Mouse (Mus musculus): ENCODE results near the gene Bpi.
A peak's percentile ranks its signal among the peaks of the same experiment; 100 is the strongest.

Bpi gene

DNA sequence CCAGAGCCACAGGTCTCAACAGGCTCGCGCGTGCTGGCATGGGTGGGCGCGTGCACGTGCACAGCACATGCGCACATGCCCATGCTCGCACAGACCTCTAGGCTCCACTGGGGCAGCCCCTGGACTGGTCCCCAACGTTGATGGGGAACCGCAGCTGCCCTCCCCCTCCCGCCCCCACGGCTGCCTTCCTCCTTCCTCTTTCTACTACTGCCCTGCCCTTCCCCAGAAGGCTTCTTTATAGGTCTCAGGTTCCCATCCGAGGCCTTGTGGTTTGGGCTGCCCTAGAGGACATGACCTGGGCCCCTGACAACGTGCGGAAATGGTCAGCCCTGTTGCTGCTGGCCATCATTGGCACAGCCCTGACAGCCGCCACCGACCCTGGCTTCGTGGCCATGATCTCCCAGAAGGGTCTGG is at the start of gene Bpi:
Gene Bpi, plus strand, starts transcription at position 90 of the 414 bp plus-strand sequence.
- no peak for DNase-seq (ENCODE audit: low read depth, low spot score)

DNA sequence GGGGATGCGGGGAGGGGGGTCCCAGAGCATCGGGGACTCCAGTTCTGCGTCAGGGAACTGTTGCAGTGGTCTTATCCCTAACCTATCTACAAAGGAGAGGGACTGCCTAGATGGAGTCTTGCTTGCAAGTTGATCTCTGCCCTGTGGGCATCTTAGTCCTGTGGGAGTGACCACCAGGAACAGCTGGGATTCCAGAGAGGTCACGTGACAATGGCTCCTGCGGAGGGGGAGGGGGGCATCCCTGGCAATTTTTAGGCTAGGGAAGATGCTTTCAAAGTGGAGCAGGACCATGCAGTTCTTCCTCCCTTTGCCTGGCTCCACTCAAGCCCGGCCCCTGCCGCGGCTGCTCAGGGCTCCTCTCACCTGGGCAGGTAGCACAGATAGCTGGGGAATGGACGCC is 48.1 kb upstream of the Bpi start:
- no peak for DNase-seq (ENCODE audit: low read depth, low spot score)

DNA sequence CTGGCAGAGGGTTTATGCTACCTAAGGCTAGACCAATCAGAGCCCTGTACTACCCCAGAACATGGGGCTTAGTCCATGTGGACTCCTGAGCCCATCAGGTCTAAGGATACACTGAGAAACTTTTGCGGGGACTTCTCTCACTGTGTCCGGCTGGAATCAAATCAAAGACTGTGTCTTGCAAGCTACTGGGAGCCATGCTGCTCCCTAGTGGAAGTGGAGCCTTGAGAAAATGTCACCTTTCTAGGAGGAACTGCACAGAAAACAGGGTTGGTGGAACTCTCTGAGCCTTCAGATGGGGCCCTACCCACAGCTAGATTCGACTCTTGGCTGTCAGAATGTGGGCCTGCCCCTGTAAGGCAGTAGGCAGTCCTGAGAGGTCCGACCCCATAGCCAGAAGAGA is 47.4 kb upstream of the Bpi start:
- DNase-seq (ENCODE audit: low read depth, low spot score): peak; percentile 75

DNA sequence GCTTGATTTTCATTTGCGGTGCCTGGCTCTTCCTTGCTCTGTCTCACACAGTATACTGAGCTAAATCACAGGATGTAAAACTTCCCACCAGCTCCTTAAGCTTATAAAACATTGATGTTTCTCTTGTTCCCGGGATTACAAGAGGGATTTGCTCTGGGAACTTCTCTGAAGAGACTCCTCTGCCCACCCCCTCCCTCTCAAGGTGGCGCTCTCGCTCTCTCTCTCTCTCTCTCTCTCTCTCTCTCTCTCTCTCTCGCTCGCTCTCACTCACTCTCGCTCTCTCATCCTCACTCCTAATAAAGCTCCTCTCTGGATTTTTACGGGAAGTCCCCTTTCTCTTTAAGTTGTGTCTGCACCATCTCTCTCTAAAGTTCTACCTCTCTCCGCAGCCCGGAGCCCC is 46.9 kb upstream of the Bpi start:
- DNase-seq (ENCODE audit: low read depth, low spot score): no peak

DNA sequence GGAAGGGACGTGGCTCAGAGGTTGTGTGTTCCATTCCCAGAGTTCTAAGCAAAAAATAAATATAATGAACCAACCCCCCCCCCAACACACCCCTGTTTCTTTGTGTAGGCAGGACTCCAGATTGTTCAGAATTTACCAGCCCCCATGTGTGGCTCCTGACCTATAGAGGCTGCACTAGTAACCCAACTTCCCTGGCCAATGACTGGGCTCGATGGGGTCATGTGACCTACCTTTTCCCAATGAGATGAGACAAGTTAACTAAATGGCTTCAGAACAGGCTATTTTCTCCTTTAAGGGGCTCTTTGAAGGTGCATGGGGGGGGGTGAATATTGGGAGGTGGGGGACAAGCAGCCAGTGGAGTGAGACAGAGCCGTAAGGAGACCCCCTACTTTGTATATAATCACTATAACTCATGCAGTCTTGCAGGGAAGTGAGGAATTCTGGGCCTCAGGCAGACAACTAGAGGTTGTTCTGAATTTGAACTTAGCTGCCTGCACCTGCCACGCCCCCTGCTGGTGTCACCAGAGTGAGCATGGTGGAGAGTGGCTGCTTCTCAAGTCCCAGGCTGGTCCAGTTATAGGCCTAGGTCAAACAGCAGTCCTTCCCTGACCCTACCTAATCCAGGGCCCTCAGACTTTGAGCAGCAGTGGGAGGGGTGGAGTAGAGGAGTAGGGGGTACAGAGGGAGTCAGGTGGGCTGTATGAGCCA is 46.0 kb upstream of the Bpi start:
- no peak for DNase-seq (ENCODE audit: low read depth, low spot score)

DNA sequence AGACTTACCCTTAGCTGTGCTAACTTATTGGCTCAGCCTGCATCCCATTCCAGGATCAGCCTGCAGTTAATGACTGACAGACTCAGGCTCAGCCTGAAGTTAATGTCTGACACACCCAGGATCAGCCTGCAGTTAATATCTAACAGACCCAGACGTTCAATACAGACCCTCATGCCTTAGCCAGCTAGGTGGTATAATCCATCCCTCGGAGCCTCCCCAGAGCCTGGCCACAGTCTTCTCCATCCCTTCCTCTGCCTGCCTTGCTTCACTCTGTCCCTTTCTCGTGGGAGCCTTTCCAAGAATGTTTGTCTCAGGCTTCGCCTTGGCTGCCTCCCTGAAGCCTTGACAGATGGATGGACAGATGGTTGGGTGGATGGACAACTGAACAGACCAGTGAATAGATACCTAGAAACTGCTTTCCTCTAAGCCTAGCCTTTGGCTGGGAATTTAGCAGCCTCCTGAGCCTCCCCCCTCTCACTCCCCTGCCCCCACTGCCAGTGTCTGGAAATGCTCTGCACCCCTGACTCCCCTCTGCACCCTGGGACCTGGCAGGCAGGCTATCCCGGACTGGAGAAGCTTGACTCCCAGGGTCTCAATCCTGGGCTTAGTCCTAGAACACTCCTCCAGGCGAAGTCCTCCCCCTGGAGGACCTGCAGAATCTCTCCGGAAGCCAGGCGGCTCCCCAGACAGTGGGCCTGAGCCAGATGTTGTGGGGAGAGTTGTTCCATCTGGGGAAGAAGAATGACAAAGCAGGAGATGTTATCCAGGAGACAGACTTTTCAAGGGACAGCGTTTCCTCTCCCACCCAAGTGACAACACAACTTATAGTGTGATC is 42.4 kb upstream of the Bpi start:
- DNase-seq (ENCODE audit: low read depth, low spot score): no peak

DNA sequence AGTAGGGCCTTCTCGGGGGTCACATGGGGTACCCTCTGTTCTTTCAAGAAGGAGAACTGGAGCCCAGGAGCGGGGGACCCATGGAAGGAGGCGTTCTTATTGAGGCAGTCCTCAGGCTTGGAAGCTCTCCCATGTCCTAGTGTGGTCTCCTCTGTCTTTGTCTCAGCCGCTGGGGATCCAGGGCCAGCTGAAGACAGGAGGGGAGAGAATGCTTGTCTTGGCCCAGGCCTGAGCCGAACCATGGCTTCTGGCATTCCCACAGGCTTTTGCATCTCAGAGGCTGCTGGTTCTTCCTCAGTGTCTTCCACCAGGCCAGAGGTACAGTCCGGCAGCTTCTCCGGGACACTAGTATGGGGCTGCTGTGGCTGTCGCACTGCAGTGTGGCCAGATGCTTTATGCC is 41.4 kb upstream of the Bpi start:
- DNase-seq (ENCODE audit: low read depth, low spot score): no peak

DNA sequence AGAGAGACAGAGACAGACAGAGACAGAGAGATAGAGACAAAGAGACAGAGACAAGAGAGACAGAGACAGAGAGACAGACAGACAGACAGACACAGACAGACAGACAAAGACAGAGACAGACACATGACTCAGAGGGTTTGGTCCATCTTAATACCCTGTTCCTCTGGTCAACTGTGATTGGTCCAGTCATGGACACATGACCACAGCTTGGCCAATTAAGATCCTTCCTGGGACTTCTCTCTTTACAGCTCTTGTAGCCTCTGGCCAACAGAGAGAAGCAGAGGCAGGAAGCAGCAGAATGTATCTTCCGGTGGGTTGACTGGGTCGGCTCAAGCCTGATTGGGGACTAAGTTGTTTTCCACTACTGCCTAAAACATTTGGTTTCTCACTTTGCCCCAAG is 38.3 kb upstream of the Bpi start:
- no peak for DNase-seq (ENCODE audit: low read depth, low spot score)

DNA sequence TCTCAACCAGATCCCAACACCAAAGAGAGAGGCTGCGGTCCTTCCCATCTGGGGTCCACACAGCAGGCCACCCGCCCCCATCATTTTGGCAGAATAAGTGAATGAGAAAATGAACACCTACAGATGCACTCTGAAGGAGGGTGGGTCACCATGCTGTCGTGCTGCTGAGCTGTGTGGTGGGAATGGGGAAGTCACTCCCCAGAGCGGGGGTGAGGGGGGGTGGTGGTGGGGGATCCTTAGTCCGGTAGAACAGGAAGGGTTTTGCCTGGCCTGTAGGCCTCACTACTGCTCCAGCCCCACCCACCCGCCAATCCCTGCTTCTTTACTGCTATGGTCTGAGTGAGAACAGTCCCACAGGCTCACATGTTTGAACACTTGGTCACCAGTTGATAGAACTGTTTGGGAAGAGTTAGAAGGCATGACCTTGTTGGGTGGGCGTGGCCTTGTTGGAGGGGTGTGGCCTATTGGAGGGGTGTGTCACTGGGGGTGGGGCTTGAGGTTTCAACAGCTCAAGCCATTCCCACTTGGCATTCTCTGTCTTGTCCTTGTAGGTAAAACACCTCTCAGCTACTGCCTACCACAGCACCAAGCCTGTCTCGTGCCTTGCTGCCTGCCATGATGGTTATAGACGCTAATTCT is 36.3 kb upstream of the Bpi start:
- DNase-seq (ENCODE audit: low read depth, low spot score): no peak

DNA sequence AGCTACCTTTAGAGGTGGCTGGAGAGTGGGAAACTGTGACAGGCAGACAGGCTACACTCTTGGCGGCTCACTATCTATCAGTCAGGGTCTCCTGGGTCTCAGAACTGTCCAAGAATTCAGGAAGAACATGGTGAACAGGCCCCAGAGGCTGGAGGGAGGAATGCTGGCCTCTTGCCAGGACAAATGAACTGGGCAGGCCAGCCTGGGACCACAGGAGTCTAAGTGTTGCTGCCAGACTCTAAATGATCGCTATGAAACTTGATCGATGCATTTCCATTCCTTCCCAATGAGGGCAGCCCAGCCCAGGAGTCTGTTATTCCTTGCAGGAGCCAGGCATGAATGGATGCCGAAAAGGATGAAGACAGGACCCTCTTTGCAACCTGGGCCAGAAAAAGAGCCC is 35.2 kb upstream of the Bpi start:
- no peak for DNase-seq (ENCODE audit: low read depth, low spot score)

DNA sequence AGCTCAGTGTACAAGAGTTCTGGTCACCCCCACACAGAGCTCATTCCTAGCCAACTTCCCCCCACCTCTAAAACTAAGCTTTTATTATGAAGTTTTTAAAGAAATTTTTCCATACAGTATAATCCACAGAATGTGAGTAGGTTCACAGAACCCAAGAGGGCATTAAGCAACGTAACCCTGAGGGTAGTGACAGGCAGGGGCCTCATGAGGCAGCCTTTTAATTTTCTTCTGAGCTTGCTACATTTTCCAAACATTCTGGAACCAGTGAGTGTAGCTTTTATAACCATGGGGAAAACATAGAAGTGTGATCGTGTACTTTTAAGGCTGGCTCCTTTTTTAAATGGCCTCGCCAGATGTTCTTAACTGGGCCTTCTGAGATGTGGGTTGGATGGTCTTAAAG is 34.4 kb upstream of the Bpi start:
- DNase-seq (ENCODE audit: low read depth, low spot score): no peak

DNA sequence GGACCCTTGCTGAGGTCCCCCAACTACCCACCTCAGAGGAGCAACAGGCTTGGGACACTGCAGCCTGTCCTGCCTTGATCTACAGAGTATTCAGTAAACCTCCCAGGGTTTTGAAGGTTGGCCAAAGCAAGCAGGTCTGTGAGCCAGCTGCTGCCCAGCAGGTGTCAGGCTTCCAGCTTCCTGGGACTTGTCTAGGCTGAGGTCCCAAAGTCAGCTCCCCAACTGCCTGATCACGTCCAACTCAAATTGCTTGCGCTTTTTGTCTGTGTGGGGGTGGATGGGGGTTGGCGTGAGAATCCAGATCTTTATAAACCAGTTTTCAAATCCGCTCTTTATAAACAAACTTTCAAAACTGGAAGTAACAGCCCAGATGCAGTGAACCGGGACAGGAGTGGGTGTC is 32.6 kb upstream of the Bpi start:
- DNase-seq (ENCODE audit: low read depth, low spot score): peak; percentile 42

DNA sequence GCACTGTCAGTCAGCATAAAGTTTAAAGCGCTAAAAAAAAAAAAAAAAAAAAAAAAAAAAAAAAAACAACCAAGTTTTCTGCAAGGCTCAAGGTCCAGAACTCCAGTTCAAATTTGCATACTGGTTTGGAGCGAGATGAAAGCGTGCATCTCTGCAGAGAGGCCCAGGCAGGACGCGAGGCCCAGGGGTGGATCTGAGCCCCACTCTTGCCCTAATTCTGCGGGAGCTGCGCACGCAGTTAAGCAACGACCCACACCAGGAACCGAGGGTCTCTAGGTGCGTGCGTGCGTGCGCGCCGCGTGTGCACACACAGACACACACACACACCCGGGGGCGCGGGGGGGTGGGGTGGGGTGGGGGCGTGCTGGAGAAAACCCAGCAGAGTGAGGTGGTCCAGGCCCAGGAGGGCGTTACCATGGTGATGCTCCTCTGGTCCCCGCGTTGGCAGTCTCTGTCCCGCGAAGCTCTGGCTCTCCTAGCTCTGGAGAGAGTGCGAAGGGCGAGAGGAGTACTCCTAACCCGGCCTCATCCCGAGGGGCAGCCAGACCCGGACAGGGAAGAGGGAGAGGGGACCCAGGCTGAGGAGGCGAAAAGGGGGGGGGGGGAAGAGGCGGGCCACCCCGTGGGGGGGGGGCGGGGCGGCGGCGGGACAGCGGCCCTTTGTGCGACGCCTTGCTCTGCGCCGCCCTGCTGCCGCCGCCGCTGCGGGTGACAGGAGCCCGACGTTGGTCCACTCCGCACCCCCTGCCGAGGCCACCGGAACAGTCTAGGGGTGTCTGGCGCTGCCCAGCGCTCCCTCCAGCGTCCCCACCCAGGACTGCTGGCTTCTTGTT is 29.0 kb upstream of the Bpi start, which contains the start of gene D630003M21Rik:
Gene D630003M21Rik, minus strand, starts transcription at position 553 of the 833 bp plus-strand sequence.
- no peak for DNase-seq (ENCODE audit: low read depth, low spot score)

DNA sequence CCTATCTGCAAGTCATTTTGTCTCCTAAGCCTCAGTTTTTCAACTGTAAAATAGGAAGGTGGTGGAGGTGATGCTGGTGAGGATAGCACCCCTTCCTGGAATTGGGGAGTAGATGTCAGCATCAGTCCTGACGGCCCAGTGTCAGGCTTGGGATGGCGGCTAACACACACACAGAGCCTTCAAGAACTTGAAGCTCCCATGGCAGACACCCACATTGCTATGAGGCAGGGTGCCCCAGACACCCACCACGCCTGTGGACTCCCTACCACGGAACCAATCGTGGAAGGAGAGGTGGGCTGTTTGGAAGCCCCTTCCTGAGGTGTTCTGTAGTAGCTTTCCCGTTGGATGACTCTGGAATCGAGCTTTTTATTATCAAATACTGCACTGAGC is 28.4 kb upstream of the Bpi start:
- no peak for DNase-seq (ENCODE audit: low read depth, low spot score)

DNA sequence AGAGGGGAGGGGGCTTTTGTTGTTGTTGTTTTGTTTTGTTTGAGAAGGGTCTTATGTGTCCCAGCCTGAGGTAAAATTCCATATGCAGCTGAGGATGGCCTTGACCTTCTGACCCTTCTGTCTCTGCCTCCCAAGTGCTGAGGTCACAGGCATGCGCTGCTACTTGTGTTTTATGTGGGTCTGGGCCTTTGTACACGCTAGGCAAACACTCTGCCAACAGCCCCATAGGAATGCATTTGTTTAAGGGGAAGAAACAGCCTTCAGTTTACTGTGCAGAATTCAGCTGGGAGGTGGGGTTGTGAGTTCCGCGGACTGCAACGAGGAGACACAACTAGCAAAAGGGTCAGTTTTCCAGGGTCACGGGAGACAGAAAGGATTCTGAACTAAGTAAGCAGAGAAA is 27.3 kb upstream of the Bpi start:
- no peak for DNase-seq (ENCODE audit: low read depth, low spot score)

DNA sequence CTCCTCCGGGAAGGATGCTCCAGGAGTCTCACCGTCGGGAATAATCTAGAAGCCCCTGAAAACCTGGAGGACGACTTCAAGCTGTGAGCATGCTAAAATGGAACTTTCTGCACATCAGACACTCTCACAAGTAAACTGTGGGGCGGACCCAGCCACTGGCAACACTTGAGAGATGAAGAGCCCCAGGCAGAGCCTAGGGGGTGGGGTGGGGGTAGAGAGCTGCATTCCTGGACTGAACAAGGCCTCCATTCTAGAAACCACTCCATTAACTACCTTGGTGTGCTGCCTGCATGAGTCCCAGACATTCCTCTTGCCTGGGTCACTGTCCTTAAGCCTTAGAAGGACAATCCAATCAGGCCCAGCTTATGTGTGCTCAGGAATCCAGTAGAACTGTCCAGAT is 26.8 kb upstream of the Bpi start:
- DNase-seq (ENCODE audit: low read depth, low spot score): peak; percentile 34

DNA sequence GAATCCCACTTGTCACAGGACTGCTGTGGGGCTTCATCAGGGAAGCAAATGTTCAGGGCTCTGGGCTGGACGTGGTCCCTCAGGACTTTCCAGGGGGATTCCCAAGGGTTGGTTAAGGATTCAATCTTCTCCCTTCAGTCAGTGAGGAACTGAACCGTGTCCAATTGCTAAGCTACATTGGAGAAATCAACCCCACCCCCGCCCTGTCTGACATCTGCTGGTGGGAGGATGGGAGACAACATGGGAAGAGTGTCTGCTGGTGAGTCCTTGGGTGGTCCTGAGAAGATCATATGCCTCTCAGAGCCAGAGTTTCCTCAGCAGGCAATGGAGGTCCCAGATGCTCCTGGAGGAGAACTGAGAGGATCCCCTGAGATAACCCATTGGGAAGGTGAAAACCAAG is 25.5 kb upstream of the Bpi start:
- DNase-seq (ENCODE audit: low read depth, low spot score): peak; percentile 52

DNA sequence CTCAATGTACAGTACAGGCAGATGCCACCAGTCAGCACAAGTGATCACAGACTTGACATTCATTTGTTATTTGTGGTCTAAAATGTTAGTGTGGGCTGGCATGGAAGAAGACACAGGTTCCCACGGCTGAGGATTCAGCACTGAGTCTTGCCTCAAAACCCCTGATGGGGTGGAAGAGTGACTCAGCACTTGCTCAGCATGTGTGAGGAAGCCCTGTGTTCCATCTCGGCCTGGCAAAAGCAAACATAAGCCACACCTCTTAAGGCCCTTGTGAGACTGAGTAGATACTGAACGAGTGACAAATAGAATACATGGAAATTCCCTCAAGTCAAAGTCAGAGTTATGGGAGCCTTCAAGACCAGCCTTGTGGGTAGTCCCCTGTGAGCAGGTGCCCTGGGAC is 24.8 kb upstream of the Bpi start:
- DNase-seq (ENCODE audit: low read depth, low spot score): peak; percentile 87

DNA sequence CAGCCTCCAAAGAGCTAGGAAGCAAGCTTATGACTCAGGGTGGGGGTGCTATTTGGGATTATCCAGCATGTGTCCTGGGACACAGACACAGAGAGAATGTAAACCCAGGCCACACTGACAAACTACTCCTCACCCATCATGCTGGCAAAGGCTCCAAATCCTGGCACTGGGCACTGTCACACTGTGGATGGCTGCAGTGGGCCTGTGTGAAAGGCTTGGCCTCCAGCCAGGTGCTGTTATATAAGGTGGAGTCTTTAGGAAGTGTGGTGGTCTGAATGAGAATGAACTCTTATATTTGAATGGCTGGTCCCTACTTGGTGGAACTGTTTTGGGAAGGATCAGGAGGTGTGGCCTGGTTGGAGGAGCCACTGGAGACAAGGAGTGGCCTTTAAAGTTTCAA is 21.2 kb upstream of the Bpi start:
- peak; percentile 41 for DNase-seq (ENCODE audit: low read depth, low spot score)

DNA sequence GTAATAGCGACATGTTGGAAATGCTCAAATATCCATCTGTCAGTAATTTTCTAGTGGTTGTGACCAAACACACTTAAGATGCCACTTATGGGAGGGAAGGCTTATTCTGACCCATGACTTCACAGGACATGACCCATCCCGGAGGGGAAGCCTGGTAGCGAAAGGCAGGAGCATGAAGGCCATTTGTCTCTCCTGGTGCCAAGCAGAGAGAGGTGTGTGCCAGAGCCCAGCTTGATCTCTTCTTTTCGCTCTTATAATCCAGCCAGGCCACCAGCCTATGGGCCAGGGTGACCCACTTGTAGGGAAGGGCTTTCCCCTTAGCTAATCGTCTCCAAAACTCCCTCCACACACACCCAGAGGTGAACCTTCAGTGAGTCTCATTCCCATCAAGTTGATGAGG is 19.8 kb upstream of the Bpi start:
- DNase-seq (ENCODE audit: low read depth, low spot score): no peak

DNA sequence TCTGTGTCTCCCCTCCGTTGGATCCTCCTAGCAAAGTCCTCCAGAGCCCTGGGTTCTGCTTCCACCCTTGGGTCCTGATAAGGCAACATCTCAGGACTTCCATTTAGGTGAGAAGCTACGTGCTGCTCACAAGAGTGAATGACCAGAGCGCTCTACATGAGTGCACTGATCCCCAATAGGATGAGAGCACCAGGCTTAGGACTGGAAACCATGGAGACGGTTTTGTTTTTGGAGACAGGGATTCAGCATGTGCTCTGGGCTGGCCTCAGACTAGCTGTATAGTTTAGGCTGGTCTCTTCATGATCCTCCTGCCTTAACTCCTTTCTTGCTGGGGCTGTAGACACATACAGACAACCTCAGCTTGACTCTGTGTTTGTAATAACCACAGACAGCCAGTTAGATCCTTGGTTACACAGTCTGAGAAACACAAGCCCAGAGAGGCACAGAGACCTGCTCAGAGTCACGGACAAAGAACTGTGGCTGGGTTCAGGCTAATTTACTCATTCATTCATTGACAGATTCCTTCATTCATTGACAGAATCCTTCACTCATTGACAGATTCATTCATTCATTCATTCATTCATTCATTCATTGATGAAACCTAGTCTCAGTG is 16.7 kb upstream of the Bpi start:
- DNase-seq (ENCODE audit: low read depth, low spot score): no peak
